16 mouse cellular contexts compared by ENCODE assay signal in the genomic region with DNA sequence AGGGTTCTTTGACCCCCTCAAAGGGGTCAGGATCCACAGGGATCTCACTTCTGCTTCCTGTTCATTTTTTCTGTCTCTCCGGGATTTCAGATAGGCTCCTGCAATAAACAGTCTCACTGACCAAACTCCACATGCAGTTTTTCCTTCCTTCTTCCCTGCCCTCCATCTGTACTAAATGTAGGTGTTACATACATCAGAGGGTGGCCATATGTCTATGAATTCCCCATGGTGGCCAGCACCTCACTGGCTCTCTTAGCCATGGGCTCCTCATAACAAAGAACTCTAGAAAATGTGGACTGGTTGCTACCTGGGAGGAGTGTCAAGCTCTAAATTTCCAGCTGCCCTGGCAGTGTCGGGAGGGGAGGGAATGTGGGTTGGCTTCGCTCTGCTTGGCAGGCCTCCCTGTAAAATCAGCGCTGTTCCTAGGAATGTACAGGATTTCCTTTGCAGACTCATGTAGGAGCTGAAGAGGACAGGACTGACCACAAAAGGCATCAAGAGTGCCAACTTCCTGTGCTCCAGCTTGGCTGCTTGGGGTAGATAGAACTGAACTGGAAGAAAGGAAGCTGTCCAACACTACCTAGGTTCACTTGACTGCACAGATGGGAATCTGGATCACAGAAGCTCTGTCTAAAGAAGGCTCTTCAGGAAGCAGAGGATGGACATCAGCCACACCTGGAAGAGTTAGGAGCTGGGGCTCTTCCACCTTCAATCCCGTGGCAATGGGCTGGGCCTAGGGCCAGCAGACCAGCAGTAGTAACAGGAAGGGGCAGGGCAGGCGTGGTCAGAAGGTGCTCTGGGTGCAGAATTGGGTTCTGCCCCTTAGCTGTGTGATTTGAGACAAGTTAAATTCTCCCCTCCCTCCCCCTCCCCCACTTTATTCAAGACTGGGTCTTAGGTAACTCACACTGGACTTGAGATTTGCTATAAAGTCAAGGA. TPM values are rescaled to one million over a fixed set of nuclear protein-coding genes. Genes with fewer than 3 reads are reported as not detected.
DNase-seq lines count a peak whose midpoint lies in the region; ATAC-seq and TF ChIP-seq lines count a peak whose summit lies in the region.
"Had no signal": no experiment of that assay in that cellular context is flagged by ENCODE, and none has a peak within 500 bp of the region (broad histone marks: within the 10 kb centered on the region; RNA-seq: fewer than 3 reads in every experiment).

No protein-coding gene starts in this region.

- no peaks in the 10 kb centered on the region for H3K27me3 ChIP-seq in limb, embryonic 14.5 days (ENCODE audit: control insufficient read depth, insufficient read depth, low read length)
- H3K27me3 ChIP-seq in stomach, postnatal 0 days (ENCODE audit: control insufficient read depth, insufficient read depth, low read length) = no peaks in the 10 kb centered on the region

- no peak for TF ChIP-seq EP300 in stomach, postnatal 0 days (optimal IDR thresholded peaks at IDR 0.05)

- no peak for ATAC-seq in limb, embryonic 14.5 days (ENCODE audit: low FRiP score, low read depth)
- peak; percentile 18; the same call in 1 of the 2 replicates for ATAC-seq in stomach, postnatal 0 days (ENCODE audit: low FRiP score, low TSS enrichment)

- TF ChIP-seq POLR2A in lung, adult 2 months (IDR thresholded peaks at IDR 0.05; ENCODE audit: borderline replicate concordance, extremely low read depth, low read depth, low read length) = no peak
- no peak for TF ChIP-seq POLR2A in limb, embryonic 14.5 days (IDR thresholded peaks at IDR 0.05; ENCODE audit: borderline replicate concordance, extremely low read depth, insufficient read depth, insufficient read length)

- no peak overlapping the region for H3K4me2 ChIP-seq in limb, embryonic 14.5 days (replicated peaks; ENCODE audit: low read depth, low read length, severe bottlenecking)
- H3K4me2 ChIP-seq in stomach, postnatal 0 days (replicated peaks; ENCODE audit: low read depth) = no peak overlapping the region

- no peak overlapping the region for H3K27ac ChIP-seq in gastrocnemius, adult 2 months
- no peak overlapping the region; the same call in 1 of the 2 replicates for H3K27ac ChIP-seq in limb, embryonic 14.5 days (replicated peaks; ENCODE audit: low read depth, low read length)
- H3K27ac ChIP-seq in stomach, postnatal 0 days (replicated peaks) = no peak overlapping the region; the same call in 1 of the 2 replicates
- H3K27ac ChIP-seq: macrophage had no signal

- peaks cover 7% of the 10 kb centered on the region; the same call in 1 of the 2 replicates for H3K4me1 ChIP-seq in lung, adult 2 months (ENCODE audit: control insufficient read depth, insufficient read depth, low read length)
- H3K4me1 ChIP-seq in limb, embryonic 14.5 days (ENCODE audit: control insufficient read depth, insufficient read depth, low read length) = peaks cover 7% of the 10 kb centered on the region; the same call in 1 of the 2 replicates
- H3K4me1 ChIP-seq in stomach, postnatal 0 days (replicated peaks; ENCODE audit: control insufficient read depth, insufficient read depth) = no peaks in the 10 kb centered on the region

- H3K9ac ChIP-seq in limb, embryonic 14.5 days (ENCODE audit: low read depth, low read length, severe bottlenecking) = no peak overlapping the region
- H3K9ac ChIP-seq in stomach, postnatal 0 days (ENCODE audit: low read length) = no peak overlapping the region

- H3K9me3 ChIP-seq in limb, embryonic 14.5 days (ENCODE audit: control insufficient read depth, low read length) = no peaks in the 10 kb centered on the region
- no peaks in the 10 kb centered on the region for H3K9me3 ChIP-seq in stomach, postnatal 0 days (ENCODE audit: control insufficient read depth, low read length)

- no peak overlapping the region for H3K4me3 ChIP-seq in gastrocnemius, adult 2 months
- no peak overlapping the region for H3K4me3 ChIP-seq in lung, adult 2 months (replicated peaks; ENCODE audit: extremely low read depth, low read depth, low read length)
- no peak overlapping the region for H3K4me3 ChIP-seq in limb, embryonic 14.5 days (replicated peaks; ENCODE audit: low read length)
- H3K4me3 ChIP-seq in stomach, postnatal 0 days (ENCODE audit: low read depth, low read length) = no peak overlapping the region

- no peaks in the 10 kb centered on the region for H3K36me3 ChIP-seq in limb, embryonic 14.5 days (ENCODE audit: control insufficient read depth, insufficient read depth, low read length)
- no peaks in the 10 kb centered on the region for H3K36me3 ChIP-seq in stomach, postnatal 0 days (ENCODE audit: control insufficient read depth, insufficient read depth, low read length)

- TF ChIP-seq CTCF in gastrocnemius, adult 2 months (IDR thresholded peaks at IDR 0.05) = no peak
- no peak for TF ChIP-seq CTCF in lung, adult 2 months (IDR thresholded peaks at IDR 0.05; ENCODE audit: insufficient read depth, low read length)
- no peak for TF ChIP-seq CTCF in stomach, postnatal 0 days (IDR thresholded peaks at IDR 0.05; ENCODE audit: low read depth)

- peak; percentile 40 for DNase-seq in gastrocnemius, adult 2 months
- no peak for DNase-seq in gastrocnemius, postnatal 10 days
- peak; percentile 46 to 52 for DNase-seq in lung, adult 18-20 months
- DNase-seq in lung, adult 2 months = no peak
- peak; percentile 56 for DNase-seq in limb, embryonic 14.5 days (ENCODE audit: low spot score)
- DNase-seq in stomach, postnatal 0 days (ENCODE audit: low spot score) = no peak
- DNase-seq in cerebellum, adult 11-12 months = no peak
- no peak for DNase-seq in ovary, postnatal 10 days (ENCODE audit: low spot score)
- DNase-seq: adrenal gland, postnatal 10 days; B cell, adult 2 months; cerebellum, adult 2 months; right cerebral cortex, postnatal 4 days had no signal

- WGBS in lung, adult 2 months = 28% methylated on average over 6 of the region's 6 CpGs
- WGBS in limb, embryonic 14.5 days = 52% methylated on average over 6 of the region's 6 CpGs
- 61% methylated on average over 6 of the region's 6 CpGs for WGBS in stomach, postnatal 0 days

- intact Hi-C loops in gastrocnemius, adult 2 months (cut with DNase I) = no loop called here

RNA-seq across cellular contexts. Expression of a gene that starts 14.0 kb away (rescaled TPM):
- not detected for total RNA-seq in gastrocnemius, adult 2 months (2021)
- not detected for total RNA-seq in gastrocnemius, postnatal 10 days (2021)
- polyA plus RNA-seq in lung, adult 2 months (2012; rRNA removed) = 68.4 and 95.7 TPM in 2 replicates
- polyA plus RNA-seq in limb, embryonic 14.5 days (2012; rRNA removed) = not detected in 2 replicates
- polyA plus RNA-seq in limb, embryonic 14.5 days (2014; fragmentation: Nextera tagmentation; extraction: Ambion mirVana) = not detected in 2 replicates
- polyA plus RNA-seq in stomach, postnatal 0 days (2015; fragmentation: Nextera tagmentation; extraction: Ambion mirVana) = not detected in 2 replicates
- total RNA-seq: adrenal gland, postnatal 10 days; MEL; monocyte, adult 5-6 weeks had no signal
- polyA plus RNA-seq: large intestine, adult 2 months; macrophage had no signal

RNA-seq across cellular contexts. Expression of a gene that starts 56.3 kb away (rescaled TPM):
- total RNA-seq in gastrocnemius, adult 2 months (2021) = 1 to 10 TPM; 4.6 to 6.1 TPM
- 10 to 100 TPM in 1 of 2 experiments, 1 to 10 TPM in 1; 9.0 to 10.7 TPM for total RNA-seq in gastrocnemius, postnatal 10 days (2021)
- 5.9 and 9.0 TPM in 2 replicates for polyA plus RNA-seq in lung, adult 2 months (2012; rRNA removed)
- 4.9 and 6.4 TPM in 2 replicates for polyA plus RNA-seq in limb, embryonic 14.5 days (2012; rRNA removed)
- 6.8 TPM in 2 replicates for polyA plus RNA-seq in limb, embryonic 14.5 days (2014; fragmentation: Nextera tagmentation; extraction: Ambion mirVana)
- 5.7 and 5.8 TPM in 2 replicates for polyA plus RNA-seq in stomach, postnatal 0 days (2015; fragmentation: Nextera tagmentation; extraction: Ambion mirVana)
- total RNA-seq: MEL had no signal

Comparison
In these comparisons a context has a peak if more than half of its experiments do, and no peak if none do; other contexts are left out.
1. DNase-seq: peak in gastrocnemius, adult 2 months (single experiment), lung, adult 18-20 months (2 of 2) and limb, embryonic 14.5 days (single experiment); none in gastrocnemius, postnatal 10 days (single experiment), lung, adult 2 months (single experiment), stomach, postnatal 0 days (single experiment), cerebellum, adult 11-12 months (single experiment) and ovary, postnatal 10 days (single experiment).
2. RNA of a gene that starts 14.0 kb away (polyA plus RNA-seq): 68.4 to 95.7 TPM in lung, adult 2 months; not detected in stomach, postnatal 0 days and not detected in limb, embryonic 14.5 days; every median in the first group is over 10 times any median in the second.